Mouse (Mus musculus): Measurements from ENCODE around the gene Tdrd3.

DNA sequence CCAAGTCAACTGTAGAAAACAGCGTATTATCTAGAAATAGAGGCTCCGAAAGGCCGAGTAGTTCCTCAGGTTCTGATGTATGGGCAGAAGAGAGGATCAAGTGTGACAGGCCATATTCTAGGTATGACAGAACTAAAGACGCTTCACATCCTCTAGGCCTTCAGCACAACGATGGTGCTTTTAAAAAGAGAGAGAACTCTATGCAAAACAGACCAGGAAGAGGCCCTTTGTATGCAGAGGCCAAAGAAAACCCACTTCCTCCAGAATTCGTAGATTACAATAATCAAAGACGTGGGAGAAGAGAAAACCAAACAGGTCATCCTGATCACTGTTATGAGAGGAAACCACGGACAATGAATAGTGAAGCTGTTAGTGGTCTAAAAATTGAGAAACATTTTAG, 89.5 kb downstream of the Tdrd3 start:
- TF ChIP-seq POLR2A (IDR thresholded peaks at IDR 0.05; ENCODE audit: low read depth, low read length) (no peak), CTCF (IDR thresholded peaks at IDR 0.05; ENCODE audit: extremely low read depth, insufficient read depth, insufficient read length, insufficient replicate concordance) (no peak)
